Mouse (Mus musculus): ENCODE measurements at regions not wholly inside any gene's neighbourhood (a gene's known extent, or its start where the extent isn't known, plus 50 kb on each side); places are given as distances from the start of the nearest gene placed in this dataset.
"Not testable (repeated sequence)": the region's sequence is repeated elsewhere in the genome, so short reads cannot be mapped to it uniquely, and the experiment has no call there.

- no peak for DNase-seq (ENCODE audit: low read depth, low spot score)
Measured at GRCm38 (mm10) chr16:50779030-50779784, 188.3 kb upstream of the Ccdc54 start.

GRCm38 (mm10) chr16:50774699-50775098 is 183.7 kb upstream of the Ccdc54 start:
- not testable (repeated sequence) for DNase-seq (ENCODE audit: low read depth, low spot score)

GRCm38 (mm10) chr16:50766055-50766770 is 175.3 kb upstream of the Ccdc54 start:
- DNase-seq (ENCODE audit: low read depth, low spot score) = no peak

- DNase-seq (ENCODE audit: low read depth, low spot score) = no peak
Measured at GRCm38 (mm10) chr16:50762096-50762495, 171.1 kb upstream of the Ccdc54 start.

- no peak for DNase-seq (ENCODE audit: low read depth, low spot score)
Measured at GRCm38 (mm10) chr16:50759979-50760378, 169.0 kb upstream of the Ccdc54 start.

- no peak for DNase-seq (ENCODE audit: low read depth, low spot score)
Measured at GRCm38 (mm10) chr16:50756696-50757095, 165.7 kb upstream of the Ccdc54 start.

GRCm38 (mm10) chr16:50753612-50754389 is 162.8 kb upstream of the Ccdc54 start:
- DNase-seq (ENCODE audit: low read depth, low spot score) = no peak

- DNase-seq (ENCODE audit: low read depth, low spot score) = no peak
Measured at GRCm38 (mm10) chr16:50753046-50753445, 162.1 kb upstream of the Ccdc54 start.

GRCm38 (mm10) chr16:50752277-50752600 is 161.3 kb upstream of the Ccdc54 start:
- DNase-seq (ENCODE audit: low read depth, low spot score) = no peak

GRCm38 (mm10) chr16:50751495-50752276 is 160.7 kb upstream of the Ccdc54 start:
- DNase-seq (ENCODE audit: low read depth, low spot score) = no peak

- no peak for DNase-seq (ENCODE audit: low read depth, low spot score)
Measured at GRCm38 (mm10) chr16:50747698-50748097, 156.7 kb upstream of the Ccdc54 start.

- no peak for DNase-seq (ENCODE audit: low read depth, low spot score)
Measured at GRCm38 (mm10) chr16:50745723-50746122, 154.8 kb upstream of the Ccdc54 start.

GRCm38 (mm10) chr16:50737396-50737843 is 146.5 kb upstream of the Ccdc54 start:
- DNase-seq (ENCODE audit: low read depth, low spot score) = no peak

- peak; percentile 83 for DNase-seq (ENCODE audit: low read depth, low spot score)
Measured at GRCm38 (mm10) chr16:50736151-50737047, 145.4 kb upstream of the Ccdc54 start.

GRCm38 (mm10) chr16:50733359-50733758 is 142.4 kb upstream of the Ccdc54 start:
- no peak for DNase-seq (ENCODE audit: low read depth, low spot score)

GRCm38 (mm10) chr16:50732082-50733006 is 141.4 kb upstream of the Ccdc54 start:
- peak; percentile 80 for DNase-seq (ENCODE audit: low read depth, low spot score)

- no peak for DNase-seq (ENCODE audit: low read depth, low spot score)
Measured at GRCm38 (mm10) chr16:50729341-50729740, 138.4 kb upstream of the Ccdc54 start.

GRCm38 (mm10) chr16:50723144-50723543 is 132.2 kb upstream of the Ccdc54 start:
- DNase-seq (ENCODE audit: low read depth, low spot score) = no peak

GRCm38 (mm10) chr16:50717306-50718017 is 126.5 kb upstream of the Ccdc54 start:
- no peak for DNase-seq (ENCODE audit: low read depth, low spot score)
